Mouse (Mus musculus): ENCODE results near the gene Gm9495. TPM values are rescaled to one million over a fixed set of nuclear protein-coding genes. Genes with fewer than 3 reads are reported as not detected.
"Not testable (repeated sequence)": the region's sequence is repeated elsewhere in the genome, so short reads cannot be mapped to it uniquely, and the experiment has no call there.

The Gm9495 gene
- not detected in 2 replicates for polyA plus RNA-seq (2015; fragmentation: Nextera tagmentation; extraction: Ambion mirVana)

- not testable (repeated sequence) for DNase-seq (ENCODE audit: low spot score); H3K36me3 ChIP-seq (ENCODE audit: control insufficient read depth, insufficient read depth, low read length); ATAC-seq (ENCODE audit: low FRiP score, low TSS enrichment); H3K4me3 ChIP-seq (ENCODE audit: low read depth, low read length); H3K9ac ChIP-seq (ENCODE audit: low read length); H3K9me3 ChIP-seq (ENCODE audit: control insufficient read depth, low read length); H3K4me1 ChIP-seq (replicated peaks; ENCODE audit: control insufficient read depth, insufficient read depth); H3K27ac ChIP-seq (replicated peaks); H3K4me2 ChIP-seq (replicated peaks; ENCODE audit: low read depth); H3K27me3 ChIP-seq (ENCODE audit: control insufficient read depth, insufficient read depth, low read length)
- 84% methylated on average over 1 of the region's 3 CpGs for WGBS
Observed at GRCm38 (mm10) chr8:69453465-69453864, at the start of gene Gm9495. Gene Gm9495 (minus strand): TSS chr8:69453565.

GRCm38 (mm10) chr8:69474946-69475345, 21.6 kb upstream of the Gm9495 start:
- not testable (repeated sequence) for DNase-seq (ENCODE audit: low spot score); H3K4me3 ChIP-seq (ENCODE audit: low read depth, low read length); H3K36me3 ChIP-seq (ENCODE audit: control insufficient read depth, insufficient read depth, low read length); H3K27me3 ChIP-seq (ENCODE audit: control insufficient read depth, insufficient read depth, low read length); H3K4me1 ChIP-seq (replicated peaks; ENCODE audit: control insufficient read depth, insufficient read depth); ATAC-seq (ENCODE audit: low FRiP score, low TSS enrichment); H3K27ac ChIP-seq (replicated peaks); H3K9ac ChIP-seq (ENCODE audit: low read length); H3K4me2 ChIP-seq (replicated peaks; ENCODE audit: low read depth); H3K9me3 ChIP-seq (ENCODE audit: control insufficient read depth, low read length)
- 77% methylated on average over 2 of the region's 3 CpGs for WGBS

GRCm38 (mm10) chr8:69420018-69420417, 33.3 kb downstream of the Gm9495 start:
- H3K4me2 ChIP-seq (replicated peaks; ENCODE audit: low read depth); H3K27ac ChIP-seq (replicated peaks); ATAC-seq (ENCODE audit: low FRiP score, low TSS enrichment); H3K9me3 ChIP-seq (ENCODE audit: control insufficient read depth, low read length); H3K27me3 ChIP-seq (ENCODE audit: control insufficient read depth, insufficient read depth, low read length); H3K4me1 ChIP-seq (replicated peaks; ENCODE audit: control insufficient read depth, insufficient read depth); H3K4me3 ChIP-seq (ENCODE audit: low read depth, low read length); H3K36me3 ChIP-seq (ENCODE audit: control insufficient read depth, insufficient read depth, low read length); H3K9ac ChIP-seq (ENCODE audit: low read length); DNase-seq (ENCODE audit: low spot score): not testable (repeated sequence)
- WGBS: 79% methylated on average over 2 of the region's 3 CpGs

- DNase-seq (ENCODE audit: low spot score) (no peak), ATAC-seq (ENCODE audit: low FRiP score, low TSS enrichment) (no peak)
- WGBS: 88% methylated on average over 1 of the region's 1 CpGs
- Histone ChIP-seq H3K4me3 (ENCODE audit: low read depth, low read length) (no peak overlapping the region), H3K36me3 (ENCODE audit: control insufficient read depth, insufficient read depth, low read length) (no peaks in the 10 kb centered on the region), H3K4me2 (replicated peaks; ENCODE audit: low read depth) (no peak overlapping the region), H3K27me3 (ENCODE audit: control insufficient read depth, insufficient read depth, low read length) (no peaks in the 10 kb centered on the region), H3K4me1 (replicated peaks; ENCODE audit: control insufficient read depth, insufficient read depth) (no peaks in the 10 kb centered on the region), H3K9me3 (ENCODE audit: control insufficient read depth, low read length) (no peaks in the 10 kb centered on the region), H3K27ac (replicated peaks) (no peak overlapping the region), H3K9ac (ENCODE audit: low read length) (no peak overlapping the region)
- TF ChIP-seq CTCF (IDR thresholded peaks at IDR 0.05; ENCODE audit: low read depth) (no peak), EP300 (optimal IDR thresholded peaks at IDR 0.05) (no peak)
Observed at GRCm38 (mm10) chr8:69414326-69414725, 39.0 kb downstream of the Gm9495 start.

GRCm38 (mm10) chr8:69404768-69405167, 48.6 kb downstream of the Gm9495 start:
- no peaks in the 10 kb centered on the region for H3K36me3 ChIP-seq (ENCODE audit: control insufficient read depth, insufficient read depth, low read length)

GRCm38 (mm10) chr8:69399956-69400443, 53.4 kb downstream of the Gm9495 start:
- no peaks in the 10 kb centered on the region for H3K36me3 ChIP-seq (ENCODE audit: control insufficient read depth, insufficient read depth, low read length)
- peak overlapping the region; percentile 61 for H3K4me3 ChIP-seq (ENCODE audit: low read depth, low read length)
- TF ChIP-seq EP300 (optimal IDR thresholded peaks at IDR 0.05) (no peak), CTCF (IDR thresholded peaks at IDR 0.05; ENCODE audit: low read depth) (no peak)
- ATAC-seq (ENCODE audit: low FRiP score, low TSS enrichment) (no peak), DNase-seq (ENCODE audit: low spot score) (no peak)
- peak overlapping the region; percentile 75; the same call in 1 of the 2 replicates for H3K27ac ChIP-seq (replicated peaks)
- H3K27me3 ChIP-seq (ENCODE audit: control insufficient read depth, insufficient read depth, low read length): no peaks in the 10 kb centered on the region
- peak overlapping the region; percentile 82 for H3K4me2 ChIP-seq (replicated peaks; ENCODE audit: low read depth)
- H3K4me1 ChIP-seq (replicated peaks; ENCODE audit: control insufficient read depth, insufficient read depth): no peaks in the 10 kb centered on the region
- WGBS: 63% methylated on average over 4 of the region's 4 CpGs
- H3K9me3 ChIP-seq (ENCODE audit: control insufficient read depth, low read length): no peaks in the 10 kb centered on the region
- H3K9ac ChIP-seq (ENCODE audit: low read length): peak overlapping the region; percentile 79

More at GRCm38 (mm10) chr8:69404768-69405167, 48.6 kb downstream of the Gm9495 start:
- Histone ChIP-seq H3K27ac (replicated peaks) (no peak overlapping the region), H3K4me3 (ENCODE audit: low read depth, low read length) (no peak overlapping the region), H3K4me1 (replicated peaks; ENCODE audit: control insufficient read depth, insufficient read depth) (no peaks in the 10 kb centered on the region), H3K4me2 (replicated peaks; ENCODE audit: low read depth) (no peak overlapping the region), H3K9ac (ENCODE audit: low read length) (no peak overlapping the region), H3K27me3 (ENCODE audit: control insufficient read depth, insufficient read depth, low read length) (no peaks in the 10 kb centered on the region), H3K9me3 (ENCODE audit: control insufficient read depth, low read length) (no peaks in the 10 kb centered on the region)
- no peak for ATAC-seq (ENCODE audit: low FRiP score, low TSS enrichment)
- WGBS: 57% methylated on average over 6 of the region's 6 CpGs
- no peak for TF ChIP-seq CTCF (IDR thresholded peaks at IDR 0.05; ENCODE audit: low read depth)
- no peak for TF ChIP-seq EP300 (optimal IDR thresholded peaks at IDR 0.05)
- no peak for DNase-seq (ENCODE audit: low spot score)

Data from stomach, postnatal 0 days (tissue).